Mouse (Mus musculus): ENCODE results near the gene Cfap61.
A peak's percentile ranks its signal among the peaks of the same experiment; 100 is the strongest.

The Cfap61 gene

DNA sequence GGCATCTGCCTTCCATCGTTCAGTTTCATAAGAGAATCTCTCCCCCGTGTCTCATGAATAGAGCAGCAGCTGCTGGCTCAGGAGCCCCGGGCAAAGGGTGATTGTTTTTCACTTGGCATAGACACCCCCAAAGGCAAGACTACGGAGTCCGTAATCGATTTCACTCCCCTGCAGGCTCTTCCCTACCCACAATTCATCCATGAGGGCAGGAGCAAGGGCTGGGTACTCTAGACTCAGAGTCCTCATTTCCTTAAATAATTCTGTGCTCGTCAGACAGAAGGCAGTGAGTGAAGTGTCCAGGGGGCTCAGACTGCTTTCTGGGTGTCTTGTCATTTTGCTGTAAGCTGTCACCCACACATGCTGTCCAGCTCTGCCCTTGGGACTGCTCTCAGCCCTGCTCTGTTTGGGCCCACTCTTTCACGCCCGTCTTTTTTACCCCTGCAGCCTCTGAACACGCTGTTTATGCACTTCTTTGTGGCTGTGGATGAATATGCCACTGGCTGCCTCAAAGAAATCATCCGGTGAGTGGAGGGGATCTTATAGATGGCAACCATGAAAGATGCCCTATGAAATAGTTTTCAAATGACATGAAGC is 15.0 kb downstream of the Cfap61 start:
- DNase-seq (ENCODE audit: low spot score in 2 of 2), result no peak

DNA sequence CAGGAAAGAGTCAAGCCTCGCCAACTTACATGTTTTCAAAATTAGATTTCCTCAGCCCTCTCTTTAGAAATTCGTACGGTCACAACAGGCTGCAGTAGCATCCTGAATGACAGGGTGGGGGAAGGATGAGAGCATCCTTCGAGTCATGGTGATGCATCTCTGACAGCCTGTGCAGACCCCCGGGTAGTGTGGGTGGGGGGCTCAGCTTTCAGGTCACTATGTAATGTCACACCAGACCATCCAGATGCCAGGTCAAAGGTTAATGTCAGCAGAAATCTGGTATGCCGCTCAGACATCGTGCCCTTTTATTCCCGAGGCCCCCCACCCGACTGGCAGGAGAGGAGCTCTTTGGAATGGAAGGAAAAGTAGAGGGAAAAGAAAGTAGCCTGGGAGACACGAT is 15.7 kb downstream of the Cfap61 start:
- DNase-seq (ENCODE audit: low spot score in 2 of 2), result no peak

DNA sequence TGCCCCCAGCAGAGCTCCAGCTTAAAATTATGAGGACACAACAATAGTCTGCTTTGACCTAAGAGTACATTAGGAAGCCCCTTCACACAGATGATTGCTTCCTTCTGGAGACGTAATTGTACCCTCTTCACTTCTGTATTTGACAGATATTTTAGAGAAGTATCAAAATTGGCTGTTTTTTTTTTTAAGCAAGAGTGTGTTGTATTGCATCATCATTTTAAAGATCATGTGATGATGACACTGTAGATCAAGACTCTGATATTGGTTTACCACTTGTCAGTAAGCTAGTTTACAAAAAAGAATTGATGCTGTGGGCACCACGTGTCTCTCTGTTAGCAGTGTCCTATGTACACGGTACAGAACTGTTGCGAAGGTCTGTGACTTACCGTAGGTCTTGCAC is 18.1 kb downstream of the Cfap61 start:
- no peak for DNase-seq (ENCODE audit: low spot score in 2 of 2)

DNA sequence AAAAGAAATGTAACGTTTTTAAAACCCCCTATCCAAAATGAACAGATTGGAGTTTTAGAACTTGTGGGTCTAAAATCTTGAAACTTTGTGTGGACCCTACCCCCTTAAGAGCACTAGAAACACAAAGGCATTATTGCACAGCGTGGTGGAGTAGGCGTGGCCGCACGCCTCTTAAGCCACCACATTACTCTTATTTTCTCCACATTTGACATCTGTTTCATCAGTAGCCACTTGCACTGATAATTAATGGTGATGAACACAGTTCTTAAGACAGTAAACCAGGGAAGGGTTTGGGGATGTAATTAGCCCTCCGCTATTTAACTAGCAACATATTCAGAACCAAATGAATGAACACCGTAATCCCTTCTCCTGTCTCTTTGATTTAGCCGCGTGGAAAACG is 21.3 kb downstream of the Cfap61 start:
- no peak for DNase-seq (ENCODE audit: low spot score in 2 of 2)

DNA sequence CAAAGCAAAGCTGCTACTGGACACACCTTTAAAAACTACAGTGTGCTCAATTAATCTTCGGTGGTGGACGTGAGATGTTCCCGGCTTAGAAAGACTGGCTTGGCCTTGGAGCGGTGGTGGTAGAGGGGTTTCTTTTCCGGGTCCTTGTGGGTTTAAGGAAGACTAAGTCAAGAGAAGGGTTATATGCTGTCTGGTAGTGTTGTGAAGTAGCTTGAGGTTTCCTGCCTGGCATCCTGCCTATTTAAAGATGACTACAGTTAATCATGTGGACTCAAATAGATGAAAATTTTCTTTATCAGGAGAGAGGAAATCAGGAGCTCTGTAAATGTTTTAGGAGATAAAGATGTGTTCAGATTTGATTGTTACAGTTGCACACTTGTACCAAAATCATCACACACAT is 21.7 kb downstream of the Cfap61 start:
- no peak for DNase-seq (ENCODE audit: low spot score in 2 of 2)

DNA sequence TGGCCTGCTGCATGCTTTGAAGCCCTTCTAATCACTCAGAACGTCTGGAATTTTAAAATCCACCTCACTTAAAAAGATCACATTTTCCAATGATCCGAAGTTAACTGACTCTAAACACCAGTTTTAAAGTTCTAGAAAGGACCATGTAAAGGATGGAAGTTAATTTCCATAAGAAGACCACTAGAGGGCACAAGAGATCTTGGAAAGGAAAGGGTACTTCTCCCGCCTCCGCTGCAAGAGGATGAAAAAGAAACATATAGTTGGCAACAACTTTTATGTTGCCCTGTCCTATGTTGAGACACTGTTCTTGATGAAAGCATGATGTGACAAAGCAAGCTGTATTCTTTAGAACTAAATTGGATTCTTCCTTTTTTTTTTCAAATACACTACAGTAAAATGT is 22.9 kb downstream of the Cfap61 start:
- no peak for DNase-seq (ENCODE audit: low spot score in 2 of 2)

GRCm38 (mm10) chr2:145958097-145958496 is 23.5 kb downstream of the Cfap61 start:
- no peak for DNase-seq (ENCODE audit: low spot score in 2 of 2)

DNA sequence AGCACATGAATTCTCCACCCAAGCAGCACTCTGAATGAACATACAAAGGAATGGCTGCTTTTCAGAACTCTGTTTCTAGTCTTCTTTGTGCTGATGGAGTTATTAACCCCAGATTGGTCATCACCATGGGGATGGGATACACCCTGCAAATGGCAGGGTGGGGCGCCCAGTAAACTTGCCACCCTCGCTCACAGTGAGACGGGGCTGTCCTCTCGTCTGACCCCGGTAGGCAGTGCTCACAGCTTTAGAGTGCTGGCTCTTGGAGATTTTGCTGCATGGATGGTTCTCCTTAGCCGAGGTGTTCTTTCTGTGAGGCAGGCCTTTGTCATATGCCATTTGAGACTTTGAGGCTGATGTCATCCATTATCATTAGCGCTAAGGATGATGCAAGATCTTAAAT is 24.0 kb downstream of the Cfap61 start:
- DNase-seq (ENCODE audit: low spot score in 2 of 2), result no peak

DNA sequence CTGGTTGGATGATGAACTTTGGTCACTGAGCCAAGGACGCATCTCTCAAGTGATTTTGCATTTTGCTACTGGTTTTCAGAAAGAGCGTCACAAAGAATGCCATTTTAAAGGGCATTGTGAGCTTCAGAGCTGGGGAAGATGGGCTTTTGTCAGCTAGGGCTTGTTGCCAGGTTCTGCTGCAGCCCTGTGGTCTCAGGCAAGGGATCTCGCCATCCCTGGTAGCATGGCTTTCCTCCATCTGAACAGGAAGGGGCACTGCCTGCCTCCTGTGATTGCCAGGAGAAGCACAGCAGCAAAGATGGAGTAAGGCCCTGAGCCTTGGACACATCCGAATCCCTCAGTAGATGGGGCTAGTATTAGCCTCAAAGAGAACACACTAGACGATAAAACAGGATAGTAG is 27.3 kb downstream of the Cfap61 start:
- no peak for DNase-seq (ENCODE audit: low spot score in 2 of 2)

DNA sequence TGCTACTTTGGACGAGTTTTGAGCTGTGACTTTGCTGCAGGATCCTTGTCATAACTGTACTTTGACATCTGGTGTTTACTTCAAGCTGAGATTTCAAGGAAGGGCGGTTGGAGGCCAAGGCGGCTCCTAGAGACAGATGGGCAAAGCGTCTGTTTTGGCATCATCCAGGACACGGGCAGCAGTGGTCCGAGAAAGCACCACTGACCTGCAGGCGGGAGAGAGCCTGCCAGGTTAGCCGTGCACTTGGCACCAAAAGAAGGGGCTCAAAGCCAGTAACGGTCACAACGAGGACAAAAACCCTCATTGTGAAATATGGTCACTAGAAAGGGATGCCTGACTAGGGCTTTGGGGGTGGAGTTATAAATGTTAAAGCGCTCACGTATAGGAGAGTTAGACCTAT is 36.2 kb downstream of the Cfap61 start:
- DNase-seq (ENCODE audit: low spot score in 2 of 2), result peak in 1 of 2 experiments; percentile 52

- DNase-seq (ENCODE audit: low spot score in 2 of 2), result peak in 1 of 2 experiments; percentile 40
Observed at GRCm38 (mm10) chr2:145971237-145972010, 36.8 kb downstream of the Cfap61 start.

DNA sequence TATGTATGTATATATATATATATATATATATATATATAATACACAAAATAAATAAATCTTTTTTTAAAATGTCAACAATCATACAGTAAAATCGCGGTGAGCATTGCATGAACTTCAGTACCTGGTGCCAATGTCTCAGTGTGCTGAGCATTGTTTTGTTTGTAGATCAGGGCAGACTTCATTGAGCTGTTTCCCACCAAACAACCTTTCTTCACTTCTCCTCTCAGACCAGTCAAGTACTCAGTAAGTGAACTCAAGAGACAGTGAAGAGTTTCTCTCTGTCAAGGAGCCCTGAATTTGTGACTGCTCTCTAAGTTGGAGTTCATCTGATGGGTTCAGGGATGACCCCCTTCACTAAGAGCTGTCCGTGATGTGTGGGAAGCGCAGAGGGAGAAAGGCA is 38.0 kb downstream of the Cfap61 start:
- DNase-seq (ENCODE audit: low spot score in 2 of 2), result peak in 1 of 2 experiments; percentile 48

GRCm38 (mm10) chr2:145979616-145980015 is 45.0 kb downstream of the Cfap61 start:
- DNase-seq (ENCODE audit: low spot score in 2 of 2), result peak in 1 of 2 experiments; percentile 40

- peak in 1 of 2 experiments; percentile 49 for DNase-seq (ENCODE audit: low spot score in 2 of 2)
Observed at GRCm38 (mm10) chr2:145980881-145981280, 46.3 kb downstream of the Cfap61 start.

GRCm38 (mm10) chr2:145981699-145982112 is 47.1 kb downstream of the Cfap61 start:
- DNase-seq (ENCODE audit: low spot score in 2 of 2), result peak in 1 of 2 experiments; percentile 51

DNA sequence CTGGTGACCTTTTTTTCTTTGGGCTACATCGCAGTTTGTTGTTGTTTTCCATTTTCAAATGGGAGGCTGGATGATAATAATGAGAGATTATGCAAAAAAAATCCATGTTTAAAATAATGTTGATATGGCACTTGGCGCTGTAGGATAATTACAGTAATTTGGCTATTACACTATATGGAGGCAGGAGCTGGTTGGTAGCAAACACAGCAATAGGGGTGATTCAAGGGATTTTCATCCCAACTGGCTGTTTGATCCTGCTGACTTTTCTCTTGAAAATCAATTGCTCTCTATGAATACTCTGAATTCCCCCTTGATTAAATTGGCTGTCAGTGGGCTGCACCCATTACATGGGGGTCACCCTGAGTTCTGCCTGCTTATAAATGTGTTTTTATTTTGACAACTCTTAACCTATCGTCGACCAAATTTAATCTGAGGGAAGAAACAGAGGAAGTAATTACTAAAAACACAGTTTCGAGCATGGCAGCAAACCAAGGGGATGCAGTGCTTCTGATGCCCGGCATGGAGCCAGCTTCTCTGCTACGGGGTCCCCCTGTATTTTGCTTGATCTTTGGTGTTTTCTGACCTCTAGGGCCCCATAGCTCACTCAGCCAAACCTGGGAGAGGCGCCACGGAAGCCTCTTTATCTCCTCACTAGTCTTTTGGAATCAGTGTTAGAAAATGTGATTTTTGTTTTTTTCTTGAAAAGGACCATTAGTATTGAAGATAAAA is 47.9 kb downstream of the Cfap61 start:
- DNase-seq (ENCODE audit: low spot score in 2 of 2), result no peak

DNA sequence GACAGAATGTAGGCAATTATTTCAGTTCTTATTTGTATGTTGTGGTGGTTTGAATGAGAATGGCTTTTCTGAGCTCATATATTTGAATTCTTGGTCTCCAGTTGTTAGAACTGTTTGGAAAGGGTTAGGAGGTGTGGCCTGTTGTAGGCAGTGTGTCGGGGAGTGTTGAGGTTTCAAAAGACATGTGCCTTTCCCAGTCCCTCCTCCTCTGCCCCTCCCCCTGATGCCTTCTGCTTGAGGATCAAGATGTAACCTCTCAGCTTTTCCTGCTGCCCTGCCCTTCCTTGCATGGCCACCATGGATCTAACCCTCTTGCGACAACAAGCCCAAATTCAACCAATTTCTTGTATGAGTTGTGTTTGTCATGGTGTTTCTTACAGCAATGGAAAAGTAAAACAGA is 53.2 kb downstream of the Cfap61 start:
- DNase-seq (ENCODE audit: low spot score in 2 of 2), result no peak

GRCm38 (mm10) chr2:145990446-145990845 is 55.9 kb downstream of the Cfap61 start:
- no peak for DNase-seq (ENCODE audit: low spot score in 2 of 2)

GRCm38 (mm10) chr2:145996472-145996871 is 61.9 kb downstream of the Cfap61 start:
- peak in 1 of 2 experiments; percentile 47 for DNase-seq (ENCODE audit: low spot score in 2 of 2)

GRCm38 (mm10) chr2:145997956-145998525 is 63.5 kb downstream of the Cfap61 start:
- DNase-seq (ENCODE audit: low spot score in 2 of 2), result peak in 1 of 2 experiments; percentile 36

DNA sequence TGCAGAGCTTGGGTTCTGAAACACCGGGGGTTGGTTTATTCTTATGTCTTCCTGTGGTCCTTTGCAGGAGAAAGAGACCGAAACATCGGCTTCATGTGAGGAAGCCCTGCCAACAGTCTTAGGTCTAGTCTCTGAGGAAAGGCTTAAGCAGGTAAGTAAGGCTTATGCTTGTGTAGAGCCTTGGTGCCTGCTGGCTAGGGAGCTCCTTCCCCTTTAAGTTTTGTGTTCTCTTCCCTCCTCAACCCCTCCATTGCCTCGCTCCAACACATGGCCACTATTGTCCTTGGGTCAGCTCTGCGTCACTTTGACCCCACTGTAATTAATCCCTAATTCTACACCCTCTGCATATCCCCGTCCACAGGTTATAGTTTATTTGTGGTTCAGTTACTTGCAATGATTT is 74.2 kb downstream of the Cfap61 start:
- DNase-seq (ENCODE audit: low spot score in 2 of 2), result peak in 1 of 2 experiments; percentile 20

All from urinary bladder, postnatal 4 days (tissue).